Mouse (Mus musculus): ENCODE measurements around the gene Knl1. TPM values are rescaled to one million over a fixed set of nuclear protein-coding genes. Genes with fewer than 3 reads are reported as not detected.
"Not testable (repeated sequence)": the region's sequence is repeated elsewhere in the genome, so short reads cannot be mapped to it uniquely, and the experiment has no call there.

Gene Knl1
- total and polyA plus RNA-seq, 3 experiments: 14.1 to 183 (median 85.0) TPM

- Histone ChIP-seq H3K9me3 (replicated peaks) (peaks cover 9% of the 10 kb centered on the region), H3K4me1 (ENCODE audit: insufficient read depth, low read depth, low read length) (peaks cover 10% of the 10 kb centered on the region), H3K36me3 (replicated peaks) (peaks cover 34% of the 10 kb centered on the region), H3K4me3 (ENCODE audit: low read depth, low read length) (no peak overlapping the region; the same call in 1 of the 2 replicates), H3K27me3 (ENCODE audit: insufficient read depth, low read length) (no peaks in the 10 kb centered on the region; the same call in 1 of the 2 replicates)
- DNase-seq (ENCODE audit: low spot score) (peak; percentile 37), ATAC-seq (ENCODE audit: extremely low read depth, insufficient number of reproducible peaks, low FRiP score, poor library complexity, severe bottlenecking) (peak; percentile 70)
- TF ChIP-seq POLR2AphosphoS5 (IDR thresholded peaks at IDR 0.05; ENCODE audit: insufficient replicate concordance, low read depth, low read length) (no peak), CTCF (IDR thresholded peaks at IDR 0.05; ENCODE audit: low read depth, low read length) (no peak), GATA1 (IDR thresholded peaks at IDR 0.05; ENCODE audit: borderline replicate concordance, low read length) (no peak), GATA2 (IDR thresholded peaks at IDR 0.05; ENCODE audit: borderline replicate concordance, low read depth, low read length) (no peak), TAL1 (conservative IDR thresholded peaks at IDR 0.05; ENCODE audit: low read depth, low read length) (no peak)
Measured at GRCm38 (mm10) chr2:119015604-119016180, 31.2 kb upstream of the Knl1 start.

DNA sequence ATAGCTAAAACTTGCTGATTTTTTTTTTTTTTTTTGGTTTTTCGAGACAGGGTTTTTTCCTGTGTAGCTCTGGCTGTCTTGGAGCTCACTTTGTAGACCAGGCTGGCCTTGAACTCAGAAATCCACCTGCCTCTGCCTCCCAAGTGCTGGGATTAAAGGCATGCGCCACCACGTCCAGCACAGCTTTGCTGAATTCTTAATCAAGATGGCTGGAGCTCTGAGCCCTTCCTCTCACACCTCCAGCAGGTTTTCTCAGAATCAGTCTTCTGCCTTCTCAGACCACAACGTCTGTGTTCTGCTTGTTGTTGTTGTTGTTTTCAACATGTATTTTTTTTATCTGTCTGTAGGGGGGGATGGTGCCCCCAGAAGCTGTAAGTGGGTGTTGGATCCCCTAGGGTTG is 30.6 kb upstream of the Knl1 start:
- not testable (repeated sequence) for DNase-seq (ENCODE audit: low spot score); H3K27me3 ChIP-seq (ENCODE audit: insufficient read depth, low read length); H3K4me3 ChIP-seq (ENCODE audit: low read depth, low read length); ATAC-seq (ENCODE audit: extremely low read depth, insufficient number of reproducible peaks, low FRiP score, poor library complexity, severe bottlenecking); H3K9me3 ChIP-seq (replicated peaks)
- Histone ChIP-seq H3K36me3 (replicated peaks) (peaks cover 40% of the 10 kb centered on the region), H3K4me1 (ENCODE audit: insufficient read depth, low read depth, low read length) (peaks cover 10% of the 10 kb centered on the region)

- ATAC-seq (ENCODE audit: extremely low read depth, insufficient number of reproducible peaks, low FRiP score, poor library complexity, severe bottlenecking) (no peak), DNase-seq (ENCODE audit: low spot score) (no peak)
- peaks cover 51% of the 10 kb centered on the region for H3K36me3 ChIP-seq (replicated peaks)
- no peak overlapping the region for H3K4me3 ChIP-seq (ENCODE audit: low read depth, low read length)
- peaks cover 10% of the 10 kb centered on the region for H3K4me1 ChIP-seq (ENCODE audit: insufficient read depth, low read depth, low read length)
- no peak for TF ChIP-seq POLR2AphosphoS5 (IDR thresholded peaks at IDR 0.05; ENCODE audit: insufficient replicate concordance, low read depth, low read length)
- no peak for TF ChIP-seq GATA2 (IDR thresholded peaks at IDR 0.05; ENCODE audit: borderline replicate concordance, low read depth, low read length)
- TF ChIP-seq TAL1 (conservative IDR thresholded peaks at IDR 0.05; ENCODE audit: low read depth, low read length): no peak
- no peaks in the 10 kb centered on the region for H3K27me3 ChIP-seq (ENCODE audit: insufficient read depth, low read length)
- H3K9me3 ChIP-seq (replicated peaks): peaks cover 9% of the 10 kb centered on the region
Measured at GRCm38 (mm10) chr2:119017647-119018046, 29.3 kb upstream of the Knl1 start.

DNA sequence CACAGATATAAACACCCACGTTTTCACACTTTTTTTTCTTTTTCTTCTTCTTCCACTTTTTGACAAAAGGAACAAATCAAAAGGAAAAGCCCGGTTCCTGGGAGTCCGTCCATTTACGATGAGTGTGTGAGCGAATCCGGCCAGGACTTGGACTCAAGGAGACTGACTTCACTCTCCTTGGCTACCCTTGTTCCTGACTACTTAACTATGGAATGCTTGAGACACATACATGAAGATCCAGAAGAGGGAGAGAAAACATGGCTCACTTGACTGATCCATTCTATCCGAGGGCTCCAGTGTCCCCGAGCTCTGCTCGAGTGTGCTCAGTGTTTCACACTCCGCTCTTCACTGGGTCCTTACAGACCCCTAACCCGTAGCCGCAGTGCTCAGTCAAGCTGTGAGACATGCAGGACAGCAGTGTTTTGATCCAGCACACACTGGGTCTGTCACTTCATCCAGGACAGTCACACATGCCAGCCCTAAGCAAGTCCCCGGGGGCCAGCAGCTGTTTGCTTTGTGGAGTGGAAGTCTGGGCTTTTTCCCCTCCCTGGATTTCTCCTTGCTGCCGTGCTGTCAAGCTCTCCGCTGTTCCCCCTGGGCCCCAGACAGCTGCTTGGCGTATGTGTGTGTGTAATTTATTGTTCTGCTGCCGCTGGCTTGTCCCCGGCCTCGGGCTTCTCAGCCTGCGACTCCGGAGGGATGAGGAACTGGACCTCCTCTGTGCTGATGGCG is 28.4 kb upstream of the Knl1 start:
- Histone ChIP-seq H3K4me1 (ENCODE audit: insufficient read depth, low read depth, low read length) (peaks cover 15% of the 10 kb centered on the region), H3K36me3 (replicated peaks) (peaks cover 58% of the 10 kb centered on the region), H3K27me3 (ENCODE audit: insufficient read depth, low read length) (no peaks in the 10 kb centered on the region), H3K4me3 (ENCODE audit: low read depth, low read length) (no peak overlapping the region), H3K9me3 (replicated peaks) (peaks cover 9% of the 10 kb centered on the region)
- TF ChIP-seq TAL1 (conservative IDR thresholded peaks at IDR 0.05; ENCODE audit: low read depth, low read length) (no peak), POLR2AphosphoS5 (IDR thresholded peaks at IDR 0.05; ENCODE audit: insufficient replicate concordance, low read depth, low read length) (no peak), GATA2 (IDR thresholded peaks at IDR 0.05; ENCODE audit: borderline replicate concordance, low read depth, low read length) (no peak), CTCF (IDR thresholded peaks at IDR 0.05; ENCODE audit: low read depth, low read length) (no peak), GATA1 (IDR thresholded peaks at IDR 0.05; ENCODE audit: borderline replicate concordance, low read length) (no peak)
- ATAC-seq (ENCODE audit: extremely low read depth, insufficient number of reproducible peaks, low FRiP score, poor library complexity, severe bottlenecking) (no peak), DNase-seq (ENCODE audit: low spot score) (no peak)

DNA sequence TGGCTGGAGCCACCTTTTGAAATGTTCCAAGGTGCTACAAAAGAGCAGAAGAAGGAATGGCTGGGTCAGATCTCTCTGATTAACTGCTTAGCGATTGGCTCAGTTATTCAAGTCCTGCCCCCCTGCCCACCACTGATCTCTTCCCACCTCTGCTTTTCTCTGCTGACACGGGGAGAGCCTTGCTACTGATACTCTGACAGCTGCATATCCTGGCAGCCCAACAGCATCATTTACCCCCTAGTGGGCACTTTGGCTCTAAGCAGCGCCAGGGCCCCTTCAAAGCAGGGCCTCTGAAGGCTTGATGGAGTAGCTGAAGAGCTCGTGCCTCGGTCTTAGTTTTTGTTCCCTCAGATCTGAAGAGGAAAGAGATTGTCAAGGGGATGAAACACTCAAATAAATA is 27.8 kb upstream of the Knl1 start:
- Histone ChIP-seq H3K9me3 (replicated peaks) (peaks cover 9% of the 10 kb centered on the region), H3K27me3 (ENCODE audit: insufficient read depth, low read length) (no peaks in the 10 kb centered on the region), H3K4me1 (ENCODE audit: insufficient read depth, low read depth, low read length) (peaks cover 20% of the 10 kb centered on the region), H3K4me3 (ENCODE audit: low read depth, low read length) (no peak overlapping the region), H3K36me3 (replicated peaks) (peaks cover 63% of the 10 kb centered on the region)
- no peak for ATAC-seq (ENCODE audit: extremely low read depth, insufficient number of reproducible peaks, low FRiP score, poor library complexity, severe bottlenecking)
- TF ChIP-seq TAL1 (conservative IDR thresholded peaks at IDR 0.05; ENCODE audit: low read depth, low read length): no peak
- TF ChIP-seq GATA2 (IDR thresholded peaks at IDR 0.05; ENCODE audit: borderline replicate concordance, low read depth, low read length): no peak
- TF ChIP-seq GATA1 (IDR thresholded peaks at IDR 0.05; ENCODE audit: borderline replicate concordance, low read length): no peak
- TF ChIP-seq CTCF (IDR thresholded peaks at IDR 0.05; ENCODE audit: low read depth, low read length): no peak
- DNase-seq (ENCODE audit: low spot score): no peak

DNA sequence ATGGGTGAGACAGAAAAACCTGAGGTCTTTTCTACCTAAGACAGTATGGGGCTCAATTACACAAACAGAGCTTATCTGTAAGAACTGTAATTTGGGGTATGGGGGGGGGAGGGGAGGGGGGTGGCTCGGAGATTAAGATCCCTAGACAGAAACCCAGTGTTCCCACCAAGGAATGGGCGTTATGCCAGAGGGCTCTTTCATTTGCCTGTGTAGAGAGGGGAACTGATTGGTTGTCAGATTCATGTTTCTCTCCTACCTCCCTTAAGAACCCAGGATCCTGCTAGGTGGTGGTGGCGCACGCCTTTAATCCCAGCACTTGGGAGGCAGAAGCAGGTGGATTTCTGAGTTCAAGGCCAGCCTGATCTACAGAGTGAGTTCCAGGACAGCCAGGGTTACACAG is 27.4 kb upstream of the Knl1 start:
- H3K36me3 ChIP-seq (replicated peaks): peaks cover 64% of the 10 kb centered on the region
- ATAC-seq (ENCODE audit: extremely low read depth, insufficient number of reproducible peaks, low FRiP score, poor library complexity, severe bottlenecking) (no peak), DNase-seq (ENCODE audit: low spot score) (no peak)
- no peak overlapping the region for H3K4me3 ChIP-seq (ENCODE audit: low read depth, low read length)
- TF ChIP-seq GATA2 (IDR thresholded peaks at IDR 0.05; ENCODE audit: borderline replicate concordance, low read depth, low read length): no peak
- no peak for TF ChIP-seq TAL1 (conservative IDR thresholded peaks at IDR 0.05; ENCODE audit: low read depth, low read length)
- TF ChIP-seq POLR2AphosphoS5 (IDR thresholded peaks at IDR 0.05; ENCODE audit: insufficient replicate concordance, low read depth, low read length): no peak
- TF ChIP-seq CTCF (IDR thresholded peaks at IDR 0.05; ENCODE audit: low read depth, low read length): no peak
- no peak for TF ChIP-seq GATA1 (IDR thresholded peaks at IDR 0.05; ENCODE audit: borderline replicate concordance, low read length)
- no peaks in the 10 kb centered on the region for H3K27me3 ChIP-seq (ENCODE audit: insufficient read depth, low read length)
- peaks cover 9% of the 10 kb centered on the region for H3K9me3 ChIP-seq (replicated peaks)
- peaks cover 24% of the 10 kb centered on the region for H3K4me1 ChIP-seq (ENCODE audit: insufficient read depth, low read depth, low read length)

Data from G1E (cell line).